Mouse (Mus musculus) hindbrain, embryonic 14.5 days (tissue): ENCODE results near the gene Stxbp2. TPM values are rescaled to one million over a fixed set of nuclear protein-coding genes. Genes with fewer than 3 reads are reported as not detected.

Experiments used
- ATAC-seq: fragments of 200-750 bp; cut with Nextera tagmentation; 2 replicates; pipeline ENCODE4 v1.8.0; 2017; ENCODE audit warnings: moderate number of reproducible peaks, mild to moderate bottlenecking, moderate TSS enrichment, moderate library complexity; ENCODE audit not compliant: low FRiP score
- DNase-seq: peaks from one replicate; pipeline ENCODE4 v3.0.0-alpha.2; 2015; ENCODE audit warnings: low spot score
- H3K27ac ChIP-seq: fragments of 300-500 bp; sonication (generic); 2 replicates; pipeline ENCODE4 v1.5.1; 2014; ENCODE audit warnings: mild to moderate bottlenecking, moderate library complexity
- H3K27me3 ChIP-seq: fragments of 300-500 bp; sonication (generic); 2 replicates; pipeline ENCODE4 v1.6.1; 2014; ENCODE audit warnings: mild to moderate bottlenecking, low read length, mixed read lengths; ENCODE audit not compliant: control insufficient read depth, insufficient read depth
- H3K36me3 ChIP-seq: fragments of 300-500 bp; sonication (generic); replicated peaks from 2 replicates; pipeline ENCODE4 v1.6.1; 2014; ENCODE audit not compliant: control insufficient read depth, insufficient read depth
- H3K4me1 ChIP-seq: fragments of 300-500 bp; sonication (generic); replicated peaks from 2 replicates; pipeline ENCODE4 v1.6.1; 2014; ENCODE audit warnings: antibody characterized with exemption, low read length, mixed read lengths; ENCODE audit not compliant: control insufficient read depth, insufficient read depth
- H3K4me2 ChIP-seq: fragments of 300-500 bp; sonication (generic); replicated peaks from 2 replicates; pipeline ENCODE4 v1.6.1; 2014; ENCODE audit warnings: mild to moderate bottlenecking, moderate library complexity
- H3K4me3 ChIP-seq: fragments of 300-500 bp; sonication (generic); replicated peaks from 2 replicates; pipeline ENCODE4 v1.5.1; 2014; ENCODE audit warnings: mild to moderate bottlenecking, low read length
- H3K9ac ChIP-seq: fragments of 300-500 bp; sonication (generic); 2 replicates; pipeline ENCODE4 v1.6.1; 2014
- H3K9me3 ChIP-seq: fragments of 300-500 bp; sonication (generic); 2 replicates; pipeline ENCODE4 v1.6.1; 2016; ENCODE audit warnings: low read length; ENCODE audit not compliant: control insufficient read depth
- WGBS: fragments of 180-500 bp; shearing (Covaris S2); extraction: QIAGEN DNeasy Blood & Tissue Kit; methylation state at CpG from one replicate; pipeline ENCODE4 v1.1.7; 2014; 5-methylcytosine and 5-hydroxymethylcytosine counted together
- polyA plus RNA-seq: library from polyadenylated mRNA; unstranded; fragments of >200 nt; fragmentation: Nextera tagmentation; extraction: Ambion mirVana; gene quantifications from 2 replicates; pipeline ENCODE4 v1.2.1, GENCODE M21; 2014

Gene Stxbp2
- polyA plus RNA-seq, 1 experiment from 2014 or later = 32.3 TPM

DNA sequence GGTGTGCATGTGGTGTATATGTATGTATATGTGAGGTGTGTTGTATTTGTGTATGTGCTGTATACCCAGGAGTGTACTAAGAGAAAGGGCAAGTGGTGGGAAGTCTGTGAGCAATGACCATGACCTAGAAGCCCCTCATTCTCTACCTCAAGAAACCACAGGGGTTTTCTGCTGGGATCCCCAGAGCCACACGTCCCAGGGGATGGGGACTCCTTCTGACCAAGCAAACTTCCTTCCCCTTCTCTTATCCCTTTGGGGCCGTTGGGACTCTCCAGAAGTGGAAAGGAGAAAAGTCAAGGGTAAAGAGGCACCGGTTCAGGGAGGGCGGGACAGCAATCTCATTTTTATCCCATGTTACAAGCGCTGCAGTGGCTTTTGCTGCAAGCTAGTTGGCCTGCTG, 54.7 kb downstream of the Stxbp2 start:
- no peaks in the 10 kb centered on the region for H3K27me3 ChIP-seq

DNA sequence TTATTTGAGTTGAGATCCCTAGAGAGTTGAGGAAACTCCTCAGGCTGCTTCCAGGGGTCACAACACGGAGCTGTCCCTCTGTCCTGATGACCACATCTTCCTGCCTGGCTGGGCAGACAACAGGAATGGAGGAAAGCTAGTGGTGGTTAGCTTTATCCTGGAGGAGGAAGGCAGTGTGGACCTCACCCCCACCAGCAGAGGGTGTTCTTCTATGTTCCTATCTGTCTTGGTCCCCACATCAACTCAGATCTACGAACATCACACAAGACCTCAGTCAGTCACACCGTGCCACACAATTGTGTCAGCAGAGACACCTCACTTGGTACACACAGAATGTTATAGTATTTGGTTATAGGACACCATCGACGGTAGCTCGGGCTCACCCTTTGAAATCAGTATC, 56.8 kb downstream of the Stxbp2 start:
- 79% methylated on average over 6 of the region's 6 CpGs for WGBS
- Histone ChIP-seq H3K9ac (no peak overlapping the region), H3K4me3 (no peak overlapping the region), H3K27me3 (no peaks in the 10 kb centered on the region), H3K9me3 (no peaks in the 10 kb centered on the region), H3K4me1 (no peaks in the 10 kb centered on the region), H3K4me2 (no peak overlapping the region), H3K27ac (no peak overlapping the region), H3K36me3 (no peaks in the 10 kb centered on the region)
- no peak for DNase-seq
- ATAC-seq = no peak

More for the DNA sequence above, 54.7 kb downstream of the Stxbp2 start:
- Histone ChIP-seq H3K27ac (no peak overlapping the region), H3K36me3 (peaks cover 16% of the 10 kb centered on the region), H3K9ac (no peak overlapping the region), H3K4me3 (no peak overlapping the region), H3K9me3 (no peaks in the 10 kb centered on the region), H3K4me1 (no peaks in the 10 kb centered on the region), H3K4me2 (no peak overlapping the region)
- DNase-seq = no peak
- 70% methylated on average over 5 of the region's 5 CpGs for WGBS
- no peak for ATAC-seq

DNA sequence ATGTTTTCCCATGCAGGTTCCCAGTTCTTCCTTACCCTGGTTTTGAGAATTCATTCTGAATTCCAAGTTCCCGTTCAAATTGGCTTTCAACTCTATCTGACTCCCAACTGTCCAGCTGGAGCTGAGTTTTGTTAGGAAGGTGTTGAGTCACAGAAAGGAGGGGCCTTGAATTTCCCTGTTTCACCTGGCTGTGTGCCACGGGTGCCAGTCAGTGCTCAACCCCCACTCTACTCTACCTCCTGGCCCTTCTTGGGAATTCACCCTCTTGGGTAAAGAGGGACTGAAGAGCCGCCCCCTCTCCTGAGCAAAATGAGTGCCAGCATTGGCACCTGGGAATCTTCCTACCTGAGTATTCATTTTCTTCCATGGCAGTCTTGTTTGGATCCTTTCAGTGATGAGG, 60.0 kb downstream of the Stxbp2 start:
- Histone ChIP-seq H3K36me3 (no peaks in the 10 kb centered on the region), H3K27me3 (no peaks in the 10 kb centered on the region)
- WGBS = 79% methylated on average over 3 of the region's 3 CpGs

More for the DNA sequence above, 60.0 kb downstream of the Stxbp2 start:
- Histone ChIP-seq H3K27ac (no peak overlapping the region), H3K4me3 (no peak overlapping the region), H3K4me1 (no peaks in the 10 kb centered on the region), H3K9me3 (no peaks in the 10 kb centered on the region), H3K9ac (no peak overlapping the region), H3K4me2 (no peak overlapping the region)
- ATAC-seq (no peak), DNase-seq (no peak)

Other genes starting within 250 kb of the Stxbp2 start
- gene Arhgef18, start 237.9 kb upstream of the Stxbp2 start, polyA plus RNA-seq = 12.6 TPM in 2 replicates
- 2.3 and 3.2 TPM in 2 replicates for gene Pex11g, start 163.3 kb upstream of the Stxbp2 start, polyA plus RNA-seq
- 0.35 and 0.39 TPM in 2 replicates for gene Tex45, start 160.1 kb upstream of the Stxbp2 start, polyA plus RNA-seq
- 34.5 and 41.2 TPM in 2 replicates for gene Zfp358, start 137.8 kb upstream of the Stxbp2 start, polyA plus RNA-seq
- 70.0 and 86.0 TPM in 2 replicates for gene Mcoln1, start 130.5 kb upstream of the Stxbp2 start, polyA plus RNA-seq
- gene Pnpla6, start 115.6 kb upstream of the Stxbp2 start, polyA plus RNA-seq = 32.7 and 36.5 TPM in 2 replicates
- 0.72 TPM in 1 of 2 replicates, not detected in the other for gene C330021F23Rik, start 63.0 kb upstream of the Stxbp2 start, polyA plus RNA-seq
- 48.2 and 49.7 TPM in 2 replicates for gene Camsap3, start 43.7 kb upstream of the Stxbp2 start, polyA plus RNA-seq
- gene Xab2, start 9.6 kb upstream of the Stxbp2 start, polyA plus RNA-seq = 42.9 and 49.1 TPM in 2 replicates
- gene Pet100, start 9.4 kb upstream of the Stxbp2 start, polyA plus RNA-seq = 75.4 and 92.8 TPM in 2 replicates
- 1.0 and 6.3 TPM in 2 replicates for gene Pcp2, start 5.4 kb upstream of the Stxbp2 start, polyA plus RNA-seq
- gene Retn, start 24.8 kb downstream of the Stxbp2 start, polyA plus RNA-seq = 0.25 and 0.39 TPM in 2 replicates
- 0.13 TPM in 2 replicates for gene Mcemp1, start 34.8 kb downstream of the Stxbp2 start, polyA plus RNA-seq
- 14.9 and 23.1 TPM in 2 replicates for gene Fcor, start 41.4 kb downstream of the Stxbp2 start, polyA plus RNA-seq
- 47.7 and 51.2 TPM in 2 replicates for gene Trappc5, start 45.3 kb downstream of the Stxbp2 start, polyA plus RNA-seq
- 0.33 and 0.37 TPM in 2 replicates for gene Fcer2a, start 63.2 kb downstream of the Stxbp2 start, polyA plus RNA-seq
- gene Clec4g, start 89.7 kb downstream of the Stxbp2 start, polyA plus RNA-seq = not detected in 2 replicates
- 0.17 TPM in 1 of 2 replicates, not detected in the other for gene Cd209a, start 118.0 kb downstream of the Stxbp2 start, polyA plus RNA-seq
- gene Cd209e, start 223.4 kb downstream of the Stxbp2 start, polyA plus RNA-seq = not detected in 2 replicates
- gene Cd209d, start 247.6 kb downstream of the Stxbp2 start, polyA plus RNA-seq = not detected in 2 replicates